Mouse (Mus musculus): ENCODE results near the gene Rnf145. TPM values are rescaled to one million over a fixed set of nuclear protein-coding genes. Genes with fewer than 3 reads are reported as not detected.

Rnf145 gene
- polyA plus RNA-seq, 3 experiments from 2014 or later = 49.3 to 67.5 (median 63.5) TPM

Other genes with a start within 250 kb of the Rnf145 start
- under 1 TPM in 2 of 3 experiments, not detected in 1; 0.17 to 0.31 TPM for gene Il12b, start 118.9 kb upstream of the Rnf145 start, polyA plus RNA-seq (2017; shearing (Covaris generic))
- gene Ublcp1, start 48.5 kb upstream of the Rnf145 start, polyA plus RNA-seq (2017; shearing (Covaris generic)) = 10 to 100 TPM; 41.8 to 44.1 (median 43.3) TPM
- 1 to 10 TPM in 2 of 3 experiments, under 1 TPM in 1; 0.19 to 1.8 (median 1.8) TPM for gene Ebf1, start 98.4 kb downstream of the Rnf145 start, polyA plus RNA-seq (2017; shearing (Covaris generic))